Mouse (Mus musculus) layer of hippocampus, postnatal 36 days (tissue): ENCODE measurements at regions not wholly inside any gene's neighbourhood (a gene's known extent, or its start where the extent isn't known, plus 50 kb on each side); places are given as distances from the start of the nearest gene placed in this dataset.
"Not testable (repeated sequence)": the region's sequence is repeated elsewhere in the genome, so short reads cannot be mapped to it uniquely, and the experiment has no call there.

Experiments used
- DNase-seq, 2 experiments: peaks; one replicate each; pipeline ENCODE4 v3.0.0; 2022

DNA sequence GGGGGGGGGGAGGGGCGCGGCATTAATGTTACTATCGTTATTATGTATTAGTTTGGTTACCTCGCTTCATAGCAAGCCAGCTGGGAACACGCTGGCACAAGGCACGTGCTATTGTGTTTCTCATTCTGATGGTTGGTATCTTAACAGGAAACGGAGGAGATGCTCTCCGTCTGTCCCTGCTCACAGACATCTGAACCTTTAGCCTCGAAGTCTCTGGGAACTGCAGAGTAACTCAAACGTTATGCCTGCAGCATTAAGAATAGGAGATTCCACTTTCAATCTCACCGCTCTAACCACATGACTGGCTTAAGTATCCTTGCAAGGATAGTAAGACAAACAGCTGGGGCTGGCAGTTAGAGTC is 80.0 kb downstream of the Nfkbiz start:
- DNase-seq = no peak

- DNase-seq = no peak
These were observed 80.6 kb downstream of the Nfkbiz start for GRCm38 (mm10) chr16:55757952-55758706.

- not testable (repeated sequence) for DNase-seq
These were observed 81.3 kb downstream of the Nfkbiz start for GRCm38 (mm10) chr16:55757422-55757815.

DNA sequence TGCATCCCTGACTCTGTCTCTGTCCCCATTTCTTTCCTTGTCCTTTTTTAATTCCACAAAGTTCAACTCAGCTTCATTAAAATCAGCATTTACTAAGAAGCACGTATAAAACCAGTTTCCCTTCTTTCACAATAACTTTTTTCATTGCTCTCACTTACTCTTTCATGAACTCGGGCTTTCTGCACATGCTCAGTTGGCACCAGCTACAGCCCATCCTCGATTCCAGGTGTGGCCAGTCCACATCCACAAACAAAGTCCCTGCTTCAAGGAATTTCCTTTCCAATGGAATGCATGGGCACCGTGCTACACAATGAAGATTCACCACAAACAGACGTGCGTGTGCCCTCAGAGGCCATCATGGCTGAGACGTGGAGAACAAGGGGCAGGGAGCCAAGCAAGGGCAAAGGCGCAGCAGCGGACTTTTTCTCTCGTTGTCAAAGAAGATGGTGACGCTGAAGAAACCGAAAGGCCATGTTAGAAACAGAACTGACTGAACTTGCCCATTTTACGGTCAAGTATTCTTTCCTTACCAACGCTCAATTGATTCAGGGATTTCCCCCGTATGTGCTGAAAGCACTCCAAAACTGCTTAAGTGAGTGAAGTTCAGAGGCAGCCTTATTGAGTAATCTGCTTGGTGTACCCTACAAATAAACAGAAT is 81.8 kb downstream of the Nfkbiz start:
- DNase-seq = no peak

- DNase-seq = no peak
These were observed 83.3 kb downstream of the Nfkbiz start for GRCm38 (mm10) chr16:55755309-55755832.

DNA sequence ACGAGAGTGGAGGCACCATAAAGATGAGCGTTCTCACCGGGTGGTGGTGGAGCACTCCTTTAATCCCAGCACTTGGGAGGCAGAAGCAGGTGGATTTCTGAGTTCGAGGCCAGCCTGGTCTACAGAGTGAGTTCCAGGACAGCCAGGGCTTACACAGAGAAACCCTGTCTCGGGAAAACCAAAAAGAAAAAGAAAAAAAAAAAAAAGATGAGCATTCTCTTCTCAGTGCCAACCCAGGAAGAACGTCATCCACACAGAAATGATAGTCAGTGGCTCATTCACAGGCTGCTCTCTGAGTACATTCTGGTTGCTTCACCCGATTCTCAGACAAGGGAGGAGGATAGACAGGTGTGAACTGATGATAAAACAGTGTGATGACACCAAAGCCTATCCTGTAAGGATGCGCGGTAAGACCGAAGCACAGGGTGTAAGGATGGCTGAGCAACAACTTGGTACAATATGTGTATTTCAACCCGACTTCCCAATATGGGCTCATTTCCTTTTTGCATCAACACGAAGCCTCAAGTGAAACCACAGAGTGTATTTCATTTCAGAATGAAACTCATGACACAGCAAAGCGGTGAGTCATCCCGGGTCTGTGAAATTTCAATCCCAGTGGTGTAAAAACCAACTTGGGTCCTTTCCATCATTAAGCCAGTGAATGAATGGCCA is 84.5 kb downstream of the Nfkbiz start:
- no peak for DNase-seq

DNA sequence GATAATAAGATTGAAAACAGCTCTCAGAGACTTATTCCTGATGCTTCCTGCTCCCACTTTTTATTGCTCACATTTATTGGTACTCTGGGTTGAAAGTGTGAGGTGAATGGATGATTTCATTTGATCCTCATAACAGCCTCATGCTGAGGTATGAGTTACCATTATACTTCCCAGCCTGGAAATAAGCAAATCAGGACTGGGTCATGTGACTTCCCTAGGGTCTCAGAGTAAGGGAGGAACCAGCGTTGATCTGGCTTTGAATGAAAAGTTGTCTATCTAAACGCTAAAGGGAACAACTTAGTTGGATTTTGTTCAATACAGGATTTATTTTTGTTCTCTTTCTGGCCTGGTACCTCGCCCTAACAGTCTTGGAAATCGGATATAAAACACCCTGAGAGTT is 85.3 kb downstream of the Nfkbiz start:
- DNase-seq = no peak

DNA sequence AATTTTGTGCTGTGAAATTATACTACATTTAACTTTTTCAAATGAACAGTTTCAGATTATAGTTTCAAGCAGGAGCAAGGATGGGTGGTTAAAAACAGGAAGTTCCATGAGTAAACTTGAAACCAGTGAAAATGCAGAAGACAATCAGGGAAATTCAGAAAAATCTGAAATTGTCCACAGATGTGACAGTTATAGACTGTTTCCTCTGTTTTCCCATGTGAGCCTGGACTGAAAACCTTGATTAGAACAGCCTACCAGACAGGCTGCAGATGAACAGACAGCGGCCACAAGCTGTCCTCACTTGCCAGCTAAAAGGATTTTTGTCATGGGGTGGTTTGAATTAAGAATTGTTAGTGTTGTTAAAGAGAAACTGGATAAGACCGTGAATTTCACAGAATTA is 91.4 kb downstream of the Nfkbiz start:
- no peak for DNase-seq

GRCm38 (mm10) chr16:55746159-55746558 is 92.5 kb downstream of the Nfkbiz start:
- no peak for DNase-seq

GRCm38 (mm10) chr16:55745094-55745493 is 93.6 kb downstream of the Nfkbiz start:
- no peak for DNase-seq

DNA sequence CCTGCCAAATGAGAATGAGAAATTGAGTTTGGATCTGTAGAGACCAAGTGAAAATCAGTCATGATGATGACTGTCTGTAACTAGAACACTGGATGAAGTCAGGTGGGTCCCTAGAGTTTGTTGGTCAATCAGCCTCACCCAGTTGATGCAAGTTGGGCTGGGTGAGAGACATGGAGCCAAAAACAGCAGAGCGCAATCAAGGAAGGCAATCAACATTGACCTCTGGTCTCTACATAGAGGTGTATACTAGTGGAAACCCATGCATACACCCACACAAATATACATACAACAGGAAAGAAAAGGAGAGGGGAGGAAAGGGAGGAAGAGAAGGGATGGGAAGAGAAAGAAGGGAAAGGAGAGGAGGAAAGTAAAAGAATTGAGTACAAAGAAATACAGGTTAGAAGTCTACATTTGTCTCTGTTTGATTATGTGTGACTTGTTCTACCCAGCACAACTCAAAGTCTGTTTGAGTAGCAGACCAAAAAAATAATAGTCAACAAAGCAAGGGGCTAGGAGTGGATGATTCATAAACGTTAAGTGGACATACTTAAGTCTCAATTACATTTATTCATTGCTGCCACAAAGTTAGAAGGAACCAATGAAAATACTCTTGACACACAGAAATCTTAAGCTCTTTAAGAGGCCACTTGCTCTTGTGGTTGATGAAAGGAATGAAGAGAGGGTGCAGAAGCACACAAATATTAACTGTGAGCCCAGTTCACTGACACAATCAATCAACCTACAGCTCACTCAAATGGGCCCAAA is 97.4 kb downstream of the Nfkbiz start:
- DNase-seq = no peak

GRCm38 (mm10) chr16:55738741-55739140 is 100.0 kb downstream of the Nfkbiz start:
- no peak for DNase-seq

- DNase-seq = no peak
These were observed 103.2 kb downstream of the Nfkbiz start for GRCm38 (mm10) chr16:55735476-55735968.

GRCm38 (mm10) chr16:55734301-55734700 is 104.4 kb downstream of the Nfkbiz start:
- DNase-seq = no peak

- DNase-seq = no peak
These were observed 104.9 kb downstream of the Nfkbiz start for GRCm38 (mm10) chr16:55733751-55734150.

DNA sequence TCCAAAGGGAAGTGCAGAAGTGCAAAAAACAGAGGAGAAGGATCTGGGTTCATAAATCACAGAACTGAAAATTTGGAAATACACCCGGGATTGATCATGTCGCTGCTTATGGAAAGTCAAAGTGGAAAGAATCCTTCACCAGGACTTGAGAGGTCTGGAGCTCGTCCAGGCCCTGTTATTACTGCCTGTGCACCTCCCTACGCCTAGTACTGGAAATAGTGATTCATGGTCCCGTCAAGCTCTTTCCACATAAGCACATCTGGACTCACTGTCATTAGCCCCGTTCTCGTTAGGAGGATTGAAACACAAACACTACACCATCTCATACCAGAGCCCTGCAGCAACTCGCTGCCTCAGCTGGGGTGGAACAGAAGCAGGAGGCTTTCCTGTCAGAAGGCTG is 107.7 kb downstream of the Nfkbiz start:
- DNase-seq = no peak

DNA sequence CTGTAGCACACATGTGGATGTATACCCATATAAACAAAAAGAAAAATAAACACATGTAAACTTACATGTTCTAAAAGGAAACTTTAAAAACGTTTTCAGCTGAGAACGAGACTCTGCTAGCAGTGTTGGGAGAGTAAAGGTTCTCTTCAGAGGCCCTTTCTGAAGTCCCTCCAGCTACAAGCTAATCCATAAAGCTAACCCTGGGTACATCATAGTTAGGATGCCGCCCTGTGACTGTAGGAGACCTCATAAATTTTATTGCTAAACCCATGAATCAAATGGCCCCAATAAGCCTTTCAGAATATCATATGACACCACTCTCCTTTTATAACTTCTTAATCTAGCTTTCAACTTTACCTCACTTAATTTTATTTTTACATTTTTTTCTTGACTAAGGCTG is 112.2 kb downstream of the Nfkbiz start:
- no peak for DNase-seq

- DNase-seq = no peak
These were observed 118.3 kb downstream of the Nfkbiz start for GRCm38 (mm10) chr16:55720430-55720829.

GRCm38 (mm10) chr16:55710017-55710416 is 128.7 kb downstream of the Nfkbiz start:
- DNase-seq = no peak

- DNase-seq = no peak
These were observed 132.2 kb downstream of the Nfkbiz start for GRCm38 (mm10) chr16:55706502-55706901.

DNA sequence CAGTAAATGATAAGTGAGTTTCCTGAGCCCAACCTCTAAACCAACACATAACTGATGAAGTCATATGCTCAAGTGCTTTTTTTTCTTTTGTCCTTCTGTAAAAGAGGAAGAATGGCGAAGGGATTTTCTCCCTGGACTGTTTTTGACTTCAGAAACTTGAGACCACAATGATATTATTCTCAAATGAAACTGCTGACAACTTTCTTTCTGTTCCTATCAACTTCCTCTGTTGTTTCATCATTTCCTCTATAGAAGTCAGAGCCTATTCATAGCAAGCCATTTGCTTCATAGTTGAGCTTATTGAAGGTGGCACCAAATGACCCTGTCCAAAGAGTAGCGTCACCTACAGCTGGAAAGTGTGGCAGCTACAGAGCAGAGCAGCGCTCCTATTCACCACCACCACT is 140.2 kb downstream of the Nfkbiz start:
- no peak for DNase-seq

DNA sequence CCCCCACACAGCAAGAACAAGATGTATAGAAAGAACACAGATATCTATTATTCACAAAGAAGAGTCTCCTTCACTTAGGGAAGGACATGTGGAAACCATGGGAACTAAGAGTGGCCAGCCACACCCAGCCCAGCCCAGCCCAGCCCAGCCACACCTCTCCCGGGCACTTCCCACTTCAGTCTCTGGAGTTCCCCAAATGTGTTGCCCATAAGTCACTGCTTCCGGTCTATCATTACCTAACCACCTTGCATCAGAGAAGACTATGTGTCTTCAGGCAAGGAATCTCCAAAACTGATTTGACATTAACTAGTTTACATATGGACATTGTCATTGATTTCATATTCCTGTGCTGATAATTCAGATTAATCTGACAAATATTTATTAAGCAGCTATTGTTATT is 147.6 kb downstream of the Nfkbiz start:
- no peak for DNase-seq

GRCm38 (mm10) chr16:55663946-55664345 is 174.8 kb downstream of the Nfkbiz start:
- no peak for DNase-seq
